Mouse (Mus musculus) liver, embryonic 14.5 days (tissue): Measurements from ENCODE around the gene Unc13b.

Experiments
- CTCF ChIP-seq: IDR thresholded peaks from 2 replicates; pipeline ENCODE4 v1.5.1; 2016; ENCODE audit warnings: antibody characterized with exemption, low read depth, control low read depth
- EP300 ChIP-seq: IDR thresholded peaks from 2 replicates; pipeline ENCODE4 v1.6.1; 2016; ENCODE audit warnings: antibody characterized with exemption, low read depth

DNA sequence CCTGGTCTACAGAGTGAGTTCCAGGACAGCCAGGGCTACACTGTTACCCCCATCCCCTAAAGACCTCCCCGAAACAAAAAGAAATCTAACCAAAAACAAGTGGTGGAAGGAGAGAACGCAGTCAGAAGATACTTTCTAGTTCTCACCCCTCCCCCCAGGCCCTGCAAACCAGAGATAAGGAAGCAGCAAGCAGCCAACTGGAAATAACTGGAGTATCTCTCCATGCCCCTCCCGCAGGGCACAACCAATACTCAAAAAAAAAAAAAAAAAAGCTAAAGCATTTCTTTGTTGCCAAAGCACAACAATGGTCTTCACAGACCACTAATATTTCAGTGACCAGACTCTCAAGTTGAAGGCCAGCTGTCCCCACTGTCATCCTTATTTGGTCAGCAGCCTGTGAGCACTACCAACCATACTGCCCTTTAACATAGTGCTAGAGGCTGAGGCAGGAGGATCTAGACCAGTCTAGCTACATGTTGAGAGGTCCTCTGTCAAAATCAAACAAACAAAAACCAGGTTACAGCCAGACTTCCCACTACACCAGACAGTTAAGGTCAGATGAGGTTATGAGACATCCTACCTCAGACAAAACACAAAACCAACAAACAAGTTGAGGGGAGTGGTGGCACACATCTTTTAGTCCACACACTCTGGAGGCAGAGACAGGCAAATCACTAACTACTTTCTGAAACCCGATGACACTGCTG lies 20.7 kb upstream of the Unc13b start:
- TF ChIP-seq CTCF = no peak; the same call in 1 of the 2 replicates
- peak; percentile 95 for TF ChIP-seq EP300
